Mouse (Mus musculus) left cerebral cortex, adult 18-20 months (tissue): ENCODE results near the gene Hbp1. TPM values are rescaled to one million over a fixed set of nuclear protein-coding genes. Genes with fewer than 3 reads are reported as not detected.

Experiments
- DNase-seq, 2 experiments: peaks; one replicate each; pipeline ENCODE4 v3.0.0; 2021 to 2022; ENCODE audit warnings: low spot score in 2 of 2, mixed read lengths in 1 of 2
- total RNA-seq, 2 experiments: library from RNA; stranded (reverse); gene quantifications; 2 replicates each; pipeline ENCODE4 v1.2.3; 2021

Gene Hbp1
- total RNA-seq, 2 experiments from 2014 or later = 20.9 to 21.2 TPM

DNA sequence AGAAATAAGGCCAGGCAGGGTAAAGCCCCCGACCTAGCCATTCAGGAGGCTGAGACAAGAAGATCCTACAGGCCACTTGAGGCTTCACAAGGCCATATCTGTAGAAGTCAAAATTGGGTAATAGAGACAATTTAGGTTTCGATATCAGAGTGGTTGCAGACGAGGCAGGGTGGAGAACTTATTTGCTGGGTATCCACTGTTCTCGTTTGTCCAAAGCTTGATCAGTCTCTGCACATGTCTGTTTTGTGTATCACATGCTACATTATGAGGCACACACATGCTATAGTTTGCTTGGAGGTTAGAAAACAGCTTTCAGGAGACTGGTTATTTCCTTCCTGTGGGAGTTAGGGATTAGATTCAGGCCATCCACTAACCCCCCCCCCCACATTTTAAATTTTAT, 5.5 kb upstream of the Hbp1 start:
- DNase-seq = no peak

DNA sequence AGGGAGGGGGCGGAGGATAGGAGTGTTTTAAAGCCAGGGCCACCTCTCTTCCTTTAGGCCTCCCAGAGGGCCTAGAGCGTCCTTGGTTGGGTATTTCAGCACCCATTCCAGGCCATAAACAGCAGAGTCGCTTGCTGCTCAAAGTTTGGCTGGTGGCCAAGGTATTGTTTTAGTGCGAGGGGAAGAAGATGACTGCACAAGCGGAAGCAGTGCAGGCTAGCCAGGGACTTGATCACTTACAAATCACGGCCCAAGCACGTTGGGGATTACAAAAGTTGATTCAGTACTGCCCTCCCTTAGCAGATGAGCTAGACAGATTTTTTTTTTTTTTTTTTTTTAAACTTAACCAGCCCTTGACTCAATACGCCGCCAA, 310 bp upstream of the Hbp1 start:
- DNase-seq = no peak

DNA sequence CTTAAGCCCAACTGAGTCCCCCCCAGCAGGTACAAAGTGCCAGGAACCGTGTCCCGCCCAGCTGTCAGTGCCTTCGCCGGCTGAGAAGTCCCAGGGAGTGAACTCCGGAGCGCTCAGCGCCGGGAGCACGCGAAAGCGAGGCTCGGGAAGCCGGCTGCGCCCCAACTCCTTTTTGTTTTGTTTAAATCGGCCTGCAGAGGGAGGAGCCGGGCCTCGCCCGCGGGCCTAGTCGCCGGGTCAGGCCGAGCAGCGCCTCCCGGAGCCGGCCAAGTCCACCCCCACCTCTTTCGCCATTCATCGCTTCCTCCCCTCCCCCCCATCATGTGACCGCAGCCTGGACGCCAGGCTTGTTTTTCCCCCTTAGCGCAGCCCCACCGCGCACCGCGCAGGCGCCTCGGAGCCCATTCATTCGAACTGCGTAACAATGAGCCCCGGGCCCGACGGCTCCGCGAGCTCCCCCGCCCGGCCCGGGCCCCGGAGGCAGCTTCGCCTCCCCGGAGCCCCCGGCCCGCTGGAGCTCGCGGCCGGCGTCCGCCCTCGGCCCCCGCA, 1.1 kb downstream of the Hbp1 start:
- peak; percentile 90 to 92 for DNase-seq

DNA sequence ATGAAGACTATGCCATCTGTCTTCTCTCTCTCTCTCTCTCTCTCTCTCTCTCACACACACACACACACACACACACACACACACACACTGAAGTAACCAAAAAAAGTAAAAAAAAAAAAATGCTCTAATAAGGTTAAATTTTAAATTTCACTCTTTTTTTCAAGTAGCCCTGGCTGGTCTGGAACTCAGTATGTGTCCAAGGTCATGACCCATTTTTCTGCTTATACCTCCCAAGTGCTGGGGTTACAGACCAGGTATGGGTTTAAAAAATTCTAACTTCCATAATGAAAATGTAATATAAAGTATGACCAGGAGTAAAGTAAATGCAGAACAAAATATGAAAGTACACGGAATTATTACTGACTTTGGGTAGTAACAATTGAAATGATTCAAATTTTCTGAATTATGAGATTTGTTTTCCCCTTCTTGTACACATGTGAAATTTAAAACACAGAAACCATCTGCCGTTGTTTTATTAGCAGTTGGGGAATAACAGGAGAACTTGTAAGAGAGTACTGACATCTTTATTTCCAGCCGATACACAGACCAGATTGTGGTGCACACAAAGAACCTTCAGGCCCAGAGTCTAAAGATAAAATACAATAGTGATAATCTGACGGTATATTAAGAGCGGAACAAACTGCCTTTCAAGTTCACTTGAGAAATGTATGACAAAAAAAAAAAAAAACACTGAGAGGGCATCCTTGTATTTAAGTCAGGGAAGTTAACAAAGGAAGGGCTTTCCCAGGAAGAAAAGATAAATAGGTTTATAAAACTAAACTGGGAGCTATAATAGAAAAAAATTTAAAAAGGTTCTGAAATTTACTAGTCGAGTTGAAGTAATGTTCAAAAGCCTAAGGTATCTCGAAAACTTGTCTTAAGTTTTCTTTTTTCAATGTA, 2.0 kb downstream of the Hbp1 start:
- no peak for DNase-seq

DNA sequence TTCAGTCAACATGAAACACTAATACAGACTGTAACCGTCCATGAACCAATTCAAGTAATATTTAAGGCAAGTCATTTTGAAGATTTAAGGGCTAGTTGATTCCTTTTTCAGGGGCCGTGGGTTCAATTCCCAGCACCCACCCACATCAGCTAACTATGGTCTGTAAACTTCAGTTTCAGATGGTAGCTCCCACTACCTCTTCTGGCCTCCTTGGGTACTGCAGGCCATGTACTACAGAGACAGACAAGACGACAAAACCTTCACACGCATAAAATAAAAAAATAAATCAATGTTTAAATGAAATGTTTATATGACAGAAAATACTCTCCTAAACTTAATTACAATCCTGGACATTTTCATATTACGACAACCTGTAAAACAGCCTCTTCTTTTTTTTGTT, 2.9 kb downstream of the Hbp1 start:
- no peak for DNase-seq

DNA sequence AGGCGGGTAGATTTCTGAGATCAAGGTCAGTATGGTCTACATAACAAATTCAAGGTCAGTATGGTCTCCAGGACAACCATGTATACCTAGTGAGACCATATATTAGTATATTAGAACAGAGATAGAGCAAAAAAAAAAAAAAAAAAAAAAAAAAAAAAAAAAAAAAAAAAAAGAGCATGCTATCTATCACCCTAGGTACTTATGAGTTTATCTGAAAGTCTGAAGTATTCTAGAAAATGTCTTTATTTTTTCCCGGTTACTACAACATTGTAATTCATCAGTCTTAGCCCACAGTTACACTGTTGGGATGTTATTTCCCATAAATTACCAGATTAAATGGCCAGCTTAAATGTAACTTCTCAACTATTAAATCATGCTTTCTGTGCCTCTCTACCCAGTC, 5.9 kb downstream of the Hbp1 start:
- DNase-seq = no peak

DNA sequence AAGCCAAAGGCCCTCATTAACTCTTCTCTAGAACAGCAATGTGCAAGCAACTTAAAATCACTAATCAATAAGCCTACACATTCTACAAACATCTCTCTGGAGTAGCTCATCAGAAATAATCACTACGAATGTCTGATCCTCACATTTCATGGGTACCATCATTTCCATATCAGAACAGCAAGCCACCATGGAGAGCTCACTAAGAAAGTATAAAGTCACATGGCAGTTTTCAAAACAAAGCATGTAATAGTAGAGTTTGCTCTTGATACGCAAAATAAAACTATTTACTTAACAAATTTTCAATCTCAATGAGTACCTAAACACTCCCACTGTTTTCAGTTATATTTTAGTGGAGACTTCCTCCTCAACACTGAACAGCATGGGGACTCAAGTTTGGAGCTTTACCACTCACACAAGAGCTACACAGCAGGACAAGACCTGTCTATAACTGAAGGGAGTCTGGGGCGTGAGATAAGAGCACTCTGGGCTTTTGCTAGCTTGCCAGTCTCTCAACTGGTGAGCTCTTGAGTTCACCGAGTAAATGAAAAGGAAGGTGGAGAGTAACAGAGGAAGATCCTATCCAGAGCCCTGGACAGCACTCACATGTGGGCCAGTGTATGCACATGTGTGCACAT, 7.2 kb downstream of the Hbp1 start:
- no peak for DNase-seq

DNA sequence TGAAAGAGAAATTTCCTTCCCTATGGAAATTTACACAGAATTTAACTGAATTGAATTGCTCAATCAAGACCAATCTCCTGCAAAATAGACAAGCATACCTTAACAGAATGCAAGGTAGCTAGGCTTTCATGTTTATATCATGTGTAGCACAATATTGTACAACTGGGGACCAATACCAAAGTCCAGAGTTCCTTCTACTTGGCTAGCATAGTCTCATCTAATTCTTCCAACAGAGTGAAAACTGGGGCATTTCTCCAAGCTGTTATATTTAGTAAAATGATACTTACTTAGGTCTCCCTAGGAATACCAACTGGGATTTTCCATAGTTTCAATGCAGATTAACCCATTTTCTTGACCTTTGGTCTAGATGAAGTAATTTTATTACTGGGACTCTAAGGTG, 11.3 kb downstream of the Hbp1 start:
- DNase-seq = no peak

DNA sequence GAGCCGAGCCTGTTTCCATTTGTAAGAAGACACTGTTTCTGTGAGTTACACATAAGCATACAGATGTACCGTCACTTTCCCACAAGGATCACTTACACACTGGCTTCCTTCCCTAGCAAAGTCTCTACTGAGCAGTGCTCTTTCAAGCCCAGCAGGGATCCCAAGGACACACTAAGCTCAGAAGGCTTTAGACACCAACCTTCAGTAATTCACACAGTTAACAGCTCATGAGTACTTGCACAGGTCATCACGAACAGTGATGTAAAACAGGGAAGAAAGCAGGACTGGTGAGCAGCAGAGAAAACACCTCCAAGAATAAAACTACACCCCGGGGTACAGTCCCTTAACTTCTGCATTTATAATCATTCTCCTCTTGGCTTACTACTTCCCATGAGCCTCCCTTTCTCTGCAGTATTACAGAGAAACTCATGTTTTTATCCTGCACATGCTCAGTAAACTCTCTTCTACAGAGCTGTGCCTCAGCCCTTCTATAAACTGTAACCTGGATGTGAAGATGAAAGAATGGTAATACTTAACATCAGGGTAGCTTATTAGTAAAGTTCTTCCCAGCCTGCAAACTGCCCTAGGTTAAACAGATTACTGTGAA, 11.8 kb downstream of the Hbp1 start:
- no peak for DNase-seq

DNA sequence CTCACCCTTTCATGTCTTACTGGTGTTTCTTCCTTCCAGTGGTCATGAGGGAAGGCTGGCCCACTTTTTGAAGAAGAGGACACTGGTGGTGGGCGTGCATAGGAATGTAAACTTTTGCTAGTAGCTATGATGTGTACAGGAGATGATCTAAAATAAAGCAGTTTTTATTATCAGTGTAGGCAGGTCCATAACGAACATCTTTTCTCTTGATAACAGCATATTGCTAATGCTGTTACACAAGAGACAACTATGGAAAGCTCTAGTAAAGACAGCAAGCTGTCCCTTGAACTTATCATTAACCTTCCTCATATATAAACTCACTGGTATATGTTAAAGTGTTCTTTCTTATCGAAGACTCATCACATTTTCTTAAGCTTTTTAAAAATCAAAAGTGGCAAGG, 12.7 kb downstream of the Hbp1 start:
- DNase-seq = no peak

DNA sequence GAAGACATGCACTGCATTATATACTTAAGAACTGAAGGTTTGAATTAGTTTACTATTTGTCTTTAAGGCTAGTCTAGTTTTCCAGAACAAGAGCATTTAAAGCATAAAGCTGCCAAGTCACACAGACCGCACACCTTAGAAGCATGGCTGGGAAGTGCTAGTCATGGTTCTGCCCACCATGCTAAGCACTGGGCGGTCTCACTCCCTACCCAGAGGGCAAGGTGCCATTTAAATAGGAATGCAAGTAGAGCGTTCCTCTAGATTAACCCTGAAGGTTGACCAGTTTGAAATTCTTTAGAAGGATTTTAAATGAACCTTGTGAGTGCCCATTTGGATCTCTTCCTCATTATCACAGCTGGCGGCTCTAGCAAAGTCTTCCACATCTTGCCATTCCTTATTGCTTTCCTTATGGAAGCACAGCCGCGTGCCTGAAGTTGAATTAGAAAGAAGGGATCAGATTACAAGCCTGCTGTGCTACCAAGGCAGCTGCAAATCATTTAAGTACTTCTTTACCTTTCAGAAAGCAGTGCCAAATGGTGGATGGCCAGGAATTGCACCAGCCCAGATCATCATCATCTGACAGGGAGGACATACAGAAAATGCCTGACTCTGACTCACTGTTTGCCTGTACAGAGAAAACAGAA, 13.6 kb downstream of the Hbp1 start:
- DNase-seq = no peak

DNA sequence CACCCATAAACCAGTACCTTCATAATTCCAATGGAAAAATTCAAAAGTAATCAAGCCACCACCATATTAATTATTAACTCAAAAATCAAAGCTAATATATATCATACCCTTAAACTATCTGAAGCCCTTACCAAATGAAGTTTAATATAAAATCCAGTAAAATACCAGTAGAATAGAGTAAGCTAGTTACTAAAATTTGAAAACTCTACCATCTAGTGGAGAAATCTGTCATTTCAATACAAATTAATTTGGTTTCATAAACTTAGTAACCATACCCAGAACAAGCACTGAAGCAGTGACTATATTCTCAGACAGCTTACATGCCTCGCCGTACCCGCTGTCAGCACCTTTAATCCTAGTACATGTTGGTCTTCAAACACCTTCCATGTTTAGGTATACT, 18.5 kb downstream of the Hbp1 start:
- DNase-seq = no peak

DNA sequence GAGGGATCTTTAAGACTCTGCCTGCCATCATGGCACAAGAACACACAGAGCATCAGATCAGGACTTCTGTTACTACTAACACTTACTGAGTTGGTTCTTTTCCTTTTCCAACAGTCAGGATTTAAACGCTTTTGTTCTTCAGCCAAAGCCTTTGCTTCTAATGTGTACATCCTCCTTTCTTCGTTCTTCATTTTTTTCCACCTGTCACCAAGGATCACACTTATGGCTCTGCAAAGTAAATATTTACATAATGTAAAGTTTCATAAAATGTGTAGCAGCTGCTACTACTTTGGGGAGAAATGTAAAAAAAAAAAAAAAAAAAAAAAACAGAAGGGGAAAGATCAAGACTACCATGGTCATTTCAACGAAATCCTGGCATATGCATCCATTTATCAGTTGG, 21.8 kb downstream of the Hbp1 start:
- DNase-seq = no peak

DNA sequence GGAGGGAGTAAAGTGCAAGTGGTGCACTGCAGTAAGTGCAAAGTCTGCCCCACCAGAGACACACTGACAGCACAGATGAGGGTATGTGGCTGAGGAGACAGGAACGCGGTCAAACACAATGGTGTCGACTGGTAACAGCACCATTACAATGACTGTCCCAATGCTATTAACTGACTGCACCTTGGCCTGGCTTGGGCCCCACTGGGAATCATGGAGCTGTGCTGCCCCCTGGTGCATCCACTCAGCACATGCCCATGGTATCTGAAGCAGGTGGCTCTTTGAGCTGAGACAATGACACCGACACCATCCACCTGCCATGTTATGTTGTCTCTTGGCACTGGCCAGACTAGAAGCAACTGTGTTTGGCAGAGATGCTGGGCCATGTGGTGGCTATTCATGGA, 23.7 kb downstream of the Hbp1 start:
- DNase-seq = peak; percentile 76 to 77

DNA sequence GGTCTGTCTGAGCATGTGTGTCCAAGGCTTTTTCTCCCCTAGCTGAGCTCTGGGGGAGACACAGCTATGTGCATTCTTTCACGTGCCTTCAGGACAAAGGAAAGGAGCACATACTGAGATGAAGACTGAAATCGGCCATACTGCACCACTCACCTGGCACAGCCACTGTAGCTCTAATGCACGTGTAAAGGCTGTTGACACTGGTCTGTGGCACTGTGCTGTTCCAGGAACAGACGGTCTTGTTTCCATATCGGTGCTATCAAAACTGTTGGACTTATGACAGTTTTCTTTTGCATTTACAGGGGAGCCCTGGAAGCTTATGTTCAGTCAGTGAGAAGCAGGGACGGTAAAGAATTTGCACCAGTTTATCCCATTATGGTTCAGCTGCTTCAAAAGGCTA, 25.0 kb downstream of the Hbp1 start:
- DNase-seq = no peak

DNA sequence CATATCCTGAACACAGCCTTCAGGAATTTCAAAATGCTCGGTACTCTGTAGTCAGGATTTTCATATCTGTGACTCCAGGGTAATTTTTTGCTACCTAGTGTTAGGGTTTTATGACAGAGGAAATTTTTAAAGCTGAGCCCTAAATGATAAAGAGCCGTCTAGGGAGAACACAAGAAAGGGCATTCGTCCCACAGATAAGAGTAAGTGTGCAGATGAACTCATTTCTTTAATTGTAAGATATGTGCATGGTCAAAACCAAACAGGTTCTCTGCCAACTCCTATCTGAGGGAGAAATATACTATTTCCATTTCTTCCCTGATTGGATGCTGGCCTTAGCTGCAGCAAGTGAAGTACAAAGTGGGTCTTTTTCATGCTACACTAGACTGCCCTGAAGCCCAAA, 26.2 kb downstream of the Hbp1 start:
- no peak for DNase-seq

DNA sequence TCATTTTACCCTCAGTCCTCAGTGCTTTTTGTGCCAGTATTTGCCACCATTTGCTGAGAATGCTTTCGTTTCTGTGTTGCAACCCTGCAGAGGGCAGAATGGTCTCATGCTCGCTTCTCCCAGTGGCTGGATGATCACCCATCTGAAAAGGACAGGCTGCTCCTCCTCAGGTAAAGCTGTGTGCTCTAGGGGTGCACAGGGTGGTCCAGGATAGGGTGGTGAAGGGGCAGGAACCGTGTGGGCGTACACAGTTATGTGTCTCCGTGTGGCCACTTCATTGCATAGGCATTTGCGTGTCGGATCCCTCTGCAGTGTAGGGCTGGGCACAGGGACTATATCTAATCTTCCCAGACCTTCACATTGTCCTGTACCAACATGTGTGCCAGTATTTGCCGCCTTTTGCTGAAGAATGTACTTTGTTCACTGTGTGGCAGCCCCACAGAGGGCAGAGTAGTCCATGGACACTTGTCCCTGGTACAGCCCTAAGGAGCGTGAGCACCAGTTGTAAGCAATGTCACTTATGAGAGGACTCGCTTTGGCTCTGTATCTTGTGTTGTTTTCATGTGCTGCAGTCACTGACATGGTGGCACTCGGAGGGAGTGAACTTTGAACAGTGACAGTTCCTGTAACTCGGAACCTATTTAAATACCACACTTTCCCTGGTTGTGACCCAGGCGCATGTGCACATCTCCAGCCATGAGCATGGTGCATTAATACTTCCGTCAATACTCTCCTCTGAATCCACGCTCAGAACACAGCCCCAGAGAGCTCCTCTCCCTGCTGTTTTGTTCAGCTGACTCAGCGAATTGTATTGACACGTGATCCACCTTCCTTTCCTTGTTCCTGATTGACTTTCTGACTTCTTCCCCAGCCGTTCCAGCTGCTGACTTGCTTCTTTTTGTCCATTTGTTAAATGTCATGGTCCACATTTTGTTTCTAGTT, 29.6 kb downstream of the Hbp1 start:
- DNase-seq = no peak

DNA sequence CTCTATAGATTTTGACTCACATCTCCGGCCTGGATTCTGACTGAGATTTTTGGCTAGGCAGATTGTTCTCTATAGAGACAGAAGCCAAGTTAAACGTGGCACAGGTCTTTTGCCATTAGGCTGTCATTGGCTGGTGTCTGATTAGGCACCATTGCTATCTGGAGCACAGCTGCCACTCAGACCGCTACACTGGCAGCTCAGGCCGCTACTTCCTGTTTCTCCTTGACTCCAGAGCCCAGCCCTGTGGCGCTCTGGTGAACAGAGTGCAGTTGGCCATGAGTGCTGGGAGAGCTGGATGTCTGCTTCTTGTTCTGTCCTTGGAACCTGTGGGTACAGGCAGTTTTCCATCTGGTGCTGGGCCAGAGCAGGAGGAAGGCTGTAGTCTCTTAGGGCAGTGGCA, 33.1 kb downstream of the Hbp1 start:
- no peak for DNase-seq

DNA sequence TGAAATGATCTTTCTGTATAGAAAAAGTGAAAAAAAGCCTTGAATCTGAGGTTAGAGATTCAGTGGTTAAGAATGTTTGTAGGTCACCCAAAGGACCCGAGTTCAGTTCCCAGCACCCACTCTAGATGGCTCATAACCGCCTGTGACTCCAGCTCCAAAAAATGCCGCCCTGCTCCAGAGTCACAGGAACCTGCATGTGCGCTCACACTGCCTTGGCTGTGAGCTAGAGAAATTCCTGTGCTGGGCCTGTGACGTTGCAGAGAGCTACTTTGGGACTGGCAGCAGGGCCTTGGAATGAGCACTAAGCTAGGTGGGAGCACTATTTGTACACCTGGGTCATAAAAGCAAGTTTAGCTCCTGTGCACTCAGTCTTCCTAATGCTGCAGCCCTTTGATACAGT, 33.6 kb downstream of the Hbp1 start:
- DNase-seq = no peak

DNA sequence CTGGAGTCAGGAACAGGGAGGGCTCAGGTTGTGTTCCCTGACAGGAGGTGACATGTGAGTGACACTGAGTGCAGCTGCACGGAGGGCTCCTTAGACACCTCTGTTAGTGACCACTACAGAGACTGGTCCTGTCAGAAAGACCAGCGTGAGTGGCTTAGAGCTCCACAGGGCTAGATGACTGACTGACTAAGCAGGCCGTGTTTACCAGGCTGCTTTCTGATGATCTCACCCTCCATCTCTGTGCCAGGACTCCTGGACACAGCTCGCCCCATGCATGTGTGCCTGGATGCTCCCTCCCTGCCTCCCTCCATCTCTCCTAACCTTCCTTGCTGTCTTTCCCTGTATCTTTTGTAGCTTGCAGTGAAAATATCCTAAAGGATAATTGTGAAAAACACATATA, 36.7 kb downstream of the Hbp1 start:
- no peak for DNase-seq
